Mouse (Mus musculus) liver, embryonic 16.5 days (tissue): ENCODE data around the gene Hrasls5. TPM values are rescaled to one million over a fixed set of nuclear protein-coding genes. Genes with fewer than 3 reads are reported as not detected.

ENCODE experiments used
- ATAC-seq: fragments of 200-750 bp; cut with Nextera tagmentation; 2 replicates; pipeline ENCODE4 v1.8.0; 2017; ENCODE audit warnings: low read depth, mild to moderate bottlenecking, moderate number of reproducible peaks, moderate library complexity
- H3K27ac ChIP-seq: fragments of 300-500 bp; sonication (generic); 2 replicates; pipeline ENCODE4 v1.5.1; 2014; ENCODE audit warnings: mild to moderate bottlenecking, low read length
- H3K27me3 ChIP-seq: fragments of 300-500 bp; sonication (generic); 2 replicates; pipeline ENCODE4 v1.6.1; 2014; ENCODE audit warnings: low read depth, low read length, mixed read lengths; ENCODE audit not compliant: control insufficient read depth, insufficient read depth
- H3K36me3 ChIP-seq: fragments of 300-500 bp; sonication (generic); 2 replicates; pipeline ENCODE4 v1.6.1; 2014; ENCODE audit warnings: mild to moderate bottlenecking; ENCODE audit not compliant: control insufficient read depth, insufficient read depth
- H3K4me1 ChIP-seq: fragments of 300-500 bp; sonication (generic); 2 replicates; pipeline ENCODE4 v1.6.1; 2014; ENCODE audit warnings: low read depth, low read length, mixed read lengths; ENCODE audit not compliant: control insufficient read depth
- H3K4me2 ChIP-seq: fragments of 300-500 bp; sonication (generic); 2 replicates; pipeline ENCODE4 v1.6.1; 2014; ENCODE audit warnings: low read depth, low read length, mixed read lengths
- H3K4me3 ChIP-seq: fragments of 300-500 bp; sonication (generic); 2 replicates; pipeline ENCODE4 v1.5.1; 2014; ENCODE audit warnings: low read depth, mild to moderate bottlenecking, low read length
- H3K9ac ChIP-seq: fragments of 300-500 bp; sonication (generic); 2 replicates; pipeline ENCODE4 v1.6.1; 2014; ENCODE audit warnings: low read depth, low read length
- H3K9me3 ChIP-seq: fragments of 300-500 bp; sonication (generic); replicated peaks from 2 replicates; pipeline ENCODE4 v1.6.1; 2016; ENCODE audit warnings: low read length; ENCODE audit not compliant: control insufficient read depth
- WGBS: fragments of 180-500 bp; shearing (Covaris S2); extraction: QIAGEN DNeasy Blood & Tissue Kit; methylation state at CpG from one replicate; pipeline ENCODE4 v1.1.7; 2014; ENCODE audit not compliant: insufficient replicate concordance; 5-methylcytosine and 5-hydroxymethylcytosine counted together
- polyA plus RNA-seq: library from polyadenylated mRNA; unstranded; fragments of >200 nt; fragmentation: Nextera tagmentation; extraction: Ambion mirVana; gene quantifications from 2 replicates; pipeline ENCODE4 v1.2.1, GENCODE M21; 2015

Hrasls5 gene
- polyA plus RNA-seq, 1 experiment from 2014 or later, result not detected

DNA sequence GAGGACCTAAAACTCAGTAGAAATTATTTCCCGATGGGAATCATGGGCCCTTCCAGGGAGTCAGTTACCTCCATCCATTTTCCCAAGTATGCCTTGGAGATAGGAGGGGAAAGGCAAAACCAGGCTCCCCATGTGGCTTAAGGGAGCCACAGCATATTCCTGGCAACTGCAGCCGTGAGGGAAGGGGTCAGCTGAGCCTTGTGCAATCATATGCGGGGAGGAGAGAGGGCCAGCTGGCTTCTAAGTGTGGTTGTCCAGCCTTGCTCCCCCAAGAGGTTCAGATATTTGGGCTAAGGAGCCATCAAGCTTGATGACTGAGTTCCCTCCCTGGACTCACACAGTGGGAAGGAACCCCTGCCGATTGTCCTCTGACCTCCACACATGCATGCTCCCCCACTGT lies 10.8 kb upstream of the Hrasls5 start:
- Histone ChIP-seq H3K4me3 (no peak overlapping the region), H3K4me2 (no peak overlapping the region), H3K27me3 (no peaks in the 10 kb centered on the region), H3K4me1 (no peaks in the 10 kb centered on the region), H3K9ac (no peak overlapping the region), H3K27ac (no peak overlapping the region), H3K9me3 (no peaks in the 10 kb centered on the region), H3K36me3 (no peaks in the 10 kb centered on the region)
- no peak for ATAC-seq
- WGBS, result 60% methylated on average over 4 of the region's 4 CpGs

DNA sequence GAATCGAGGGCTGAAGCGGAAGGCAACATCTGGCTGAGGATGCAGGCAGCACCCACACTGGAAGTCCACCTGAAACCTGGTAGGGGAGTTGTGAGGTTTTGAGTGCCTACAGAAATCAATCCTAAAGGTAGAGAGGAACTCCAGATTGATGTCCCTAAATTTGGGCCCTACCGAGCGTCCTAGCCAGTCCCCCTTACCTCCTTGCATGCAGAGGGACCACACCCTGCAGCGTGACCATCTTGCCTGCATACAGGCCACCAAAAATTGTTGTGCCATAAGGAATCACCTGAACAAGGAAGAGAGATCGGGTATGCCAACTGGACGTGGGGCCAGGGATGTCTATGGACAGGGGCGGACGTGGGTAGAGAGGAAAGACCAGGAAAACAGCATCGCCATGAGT lies 8.2 kb upstream of the Hrasls5 start:
- Histone ChIP-seq H3K9ac (no peak overlapping the region), H3K27ac (no peak overlapping the region), H3K9me3 (no peaks in the 10 kb centered on the region), H3K36me3 (no peaks in the 10 kb centered on the region), H3K4me1 (no peaks in the 10 kb centered on the region), H3K27me3 (no peaks in the 10 kb centered on the region; the same call in none of the 2 replicates), H3K4me2 (no peak overlapping the region), H3K4me3 (no peak overlapping the region)
- no peak for ATAC-seq
- WGBS, result 71% methylated on average over 10 of the region's 10 CpGs

DNA sequence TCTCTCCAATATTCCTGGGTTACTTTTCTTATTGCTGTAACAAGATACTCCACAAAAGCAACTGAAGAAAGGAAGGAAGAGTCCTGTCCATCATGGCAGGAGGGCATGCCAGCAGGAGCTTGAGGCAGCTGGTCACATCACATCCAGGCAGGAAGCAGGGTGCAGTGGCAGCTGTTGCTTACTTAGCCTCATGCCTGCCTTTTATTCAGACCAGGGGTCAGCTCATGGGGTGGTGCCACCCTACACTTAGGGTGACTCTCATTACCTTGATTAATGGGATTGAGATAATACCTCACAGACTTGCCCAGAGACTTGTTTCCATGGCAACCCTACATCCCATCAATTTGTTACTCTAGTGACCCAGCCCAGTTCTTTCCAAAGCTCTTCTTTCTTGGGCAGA lies 7.3 kb upstream of the Hrasls5 start:
- Histone ChIP-seq H3K4me3 (no peak overlapping the region), H3K4me1 (no peaks in the 10 kb centered on the region), H3K9me3 (no peaks in the 10 kb centered on the region), H3K4me2 (no peak overlapping the region), H3K9ac (no peak overlapping the region), H3K27me3 (no peaks in the 10 kb centered on the region; the same call in none of the 2 replicates), H3K36me3 (no peaks in the 10 kb centered on the region), H3K27ac (no peak overlapping the region)
- ATAC-seq, result no peak

DNA sequence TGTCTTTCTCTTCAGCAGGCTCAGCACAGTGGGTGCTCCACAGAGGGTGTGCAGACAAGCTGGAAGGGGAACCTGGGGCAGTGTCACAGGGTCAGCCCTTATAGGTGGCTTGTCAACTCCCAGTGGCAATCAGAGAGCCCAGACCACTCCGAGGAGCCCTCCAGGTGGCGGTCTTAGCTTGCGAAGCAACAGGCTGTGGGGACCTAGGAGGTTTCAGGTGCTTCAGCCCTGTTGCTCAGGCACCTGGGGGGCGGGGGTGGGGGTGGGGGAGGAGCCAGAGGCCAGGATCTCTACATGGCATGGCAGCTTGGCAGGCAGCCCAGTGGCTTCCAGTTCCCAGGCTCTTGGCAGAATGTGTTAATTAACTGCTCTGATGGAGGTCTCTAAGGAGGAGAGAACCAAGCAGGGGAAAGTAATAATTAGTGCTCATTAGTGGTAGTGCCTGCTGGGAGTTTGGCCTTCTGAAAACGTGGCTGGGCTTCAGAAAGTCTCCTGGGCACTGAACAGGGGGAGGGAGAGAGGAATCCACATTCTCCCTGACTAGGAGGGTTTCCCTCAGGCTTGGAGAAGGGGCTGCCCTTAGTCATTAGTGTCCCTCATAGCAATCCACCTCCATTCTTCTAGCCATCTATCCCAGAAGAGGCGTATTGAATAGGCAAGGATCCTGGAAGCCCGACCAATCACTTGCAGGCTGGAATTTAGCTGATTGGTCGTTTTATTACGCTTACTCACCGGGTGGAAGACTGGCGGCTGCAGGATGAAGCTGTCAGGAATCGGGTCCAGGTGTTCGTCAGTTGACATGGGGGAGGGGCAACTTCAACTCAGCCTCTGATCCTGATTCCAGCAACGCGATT lies 6.2 kb upstream of the Hrasls5 start:
- Histone ChIP-seq H3K4me2 (peak overlapping the region; percentile 28), H3K4me1 (no peaks in the 10 kb centered on the region), H3K27ac (no peak overlapping the region), H3K9ac (no peak overlapping the region), H3K9me3 (no peaks in the 10 kb centered on the region), H3K36me3 (no peaks in the 10 kb centered on the region), H3K4me3 (no peak overlapping the region), H3K27me3 (no peaks in the 10 kb centered on the region; the same call in none of the 2 replicates)
- WGBS, result 6% methylated on average over 15 of the region's 15 CpGs
- ATAC-seq, result no peak

DNA sequence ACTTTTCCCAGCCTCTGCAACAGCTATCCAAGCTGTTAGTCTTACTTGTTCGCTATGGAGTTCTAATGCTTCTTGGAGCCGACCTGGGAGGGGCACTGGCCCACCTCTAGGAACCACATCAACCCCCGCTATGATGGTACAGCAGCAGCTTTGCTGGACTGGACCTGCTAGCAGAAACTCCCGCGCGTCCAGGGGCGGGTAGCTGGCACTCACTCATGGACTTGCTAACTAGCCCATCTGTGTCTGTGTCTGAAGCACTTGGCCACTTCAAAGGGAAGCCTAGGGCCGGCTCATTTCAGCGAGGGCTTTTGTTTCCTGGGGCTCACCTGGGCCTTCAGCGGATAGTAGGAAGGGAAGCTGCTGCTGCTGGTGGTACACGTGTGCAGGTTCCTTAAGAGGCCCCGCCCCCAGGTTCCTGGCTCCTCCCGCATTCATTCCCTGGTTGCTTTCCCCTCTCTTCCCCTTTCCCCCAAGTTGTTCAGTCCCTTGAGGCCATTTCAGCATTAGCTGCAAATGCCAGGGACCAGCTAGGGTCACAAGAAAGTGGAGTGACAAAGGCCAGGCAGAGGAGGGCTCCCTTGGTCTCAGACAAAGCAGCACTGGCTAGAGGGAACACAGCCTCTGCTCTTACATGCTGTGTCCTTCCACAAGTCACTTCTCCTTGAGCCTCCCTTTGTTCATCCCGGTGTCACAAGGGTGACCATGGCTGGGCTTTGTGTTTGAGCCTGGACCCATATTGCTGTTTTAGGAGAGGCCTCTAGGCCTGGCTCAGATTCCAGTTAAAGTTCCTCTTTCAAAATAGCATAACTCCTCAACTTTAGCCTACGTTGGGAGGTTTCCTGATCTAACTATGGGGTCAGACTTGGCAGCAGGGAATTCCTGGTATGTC lies 5.3 kb upstream of the Hrasls5 start, which contains the start of gene Lgals12:
Gene Lgals12, minus strand, starts transcription at position 393 of the 889 bp plus-strand sequence.
- 14% methylated on average over 15 of the region's 15 CpGs for WGBS
- Histone ChIP-seq H3K4me1 (no peaks in the 10 kb centered on the region; the same call in 1 of the 2 replicates), H3K9me3 (no peaks in the 10 kb centered on the region), H3K36me3 (no peaks in the 10 kb centered on the region), H3K27ac (no peak within 1 kb of the TSS), H3K4me3 (no peak within 1 kb of the TSS), H3K4me2 (peak within 1 kb of the TSS; percentile 28), H3K27me3 (peaks cover 6% of the 10 kb centered on the region), H3K9ac (no peak within 1 kb of the TSS)
- no peak for ATAC-seq

DNA sequence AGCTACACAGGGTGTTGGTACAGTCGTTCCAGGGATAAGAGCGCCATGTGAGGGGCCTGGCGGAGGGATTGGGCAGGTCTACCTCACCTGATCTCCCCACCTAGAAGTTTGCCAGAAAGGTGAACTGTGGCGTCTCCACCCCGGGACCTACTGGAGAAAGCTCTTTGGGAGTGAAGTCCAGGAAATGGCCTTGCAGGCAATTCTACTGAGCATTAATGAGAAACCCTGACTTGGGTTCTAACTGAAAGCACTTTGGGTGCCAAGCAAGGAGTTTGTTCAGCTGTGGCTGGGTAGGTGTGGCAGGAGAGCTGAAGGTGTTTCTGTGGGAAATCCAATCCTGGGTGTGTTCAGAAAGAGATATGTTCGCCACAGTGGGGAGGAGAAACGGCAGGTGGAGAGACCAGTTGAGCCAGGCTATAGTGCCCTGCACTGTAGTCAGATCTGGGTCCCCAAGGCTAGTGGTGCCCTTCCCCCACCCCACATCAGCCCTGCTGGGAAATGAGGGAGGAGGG lies 4.6 kb upstream of the Hrasls5 start:
- H3K4me2 ChIP-seq, result no peak overlapping the region
- H3K27me3 ChIP-seq, result peaks cover 13% of the 10 kb centered on the region
- H3K9ac ChIP-seq, result no peak overlapping the region
- H3K27ac ChIP-seq, result no peak overlapping the region
- H3K9me3 ChIP-seq, result no peaks in the 10 kb centered on the region
- H3K36me3 ChIP-seq, result no peaks in the 10 kb centered on the region
- no peak overlapping the region for H3K4me3 ChIP-seq
- no peaks in the 10 kb centered on the region; the same call in 1 of the 2 replicates for H3K4me1 ChIP-seq
- ATAC-seq, result no peak
- 51% methylated on average over 7 of the region's 7 CpGs for WGBS

DNA sequence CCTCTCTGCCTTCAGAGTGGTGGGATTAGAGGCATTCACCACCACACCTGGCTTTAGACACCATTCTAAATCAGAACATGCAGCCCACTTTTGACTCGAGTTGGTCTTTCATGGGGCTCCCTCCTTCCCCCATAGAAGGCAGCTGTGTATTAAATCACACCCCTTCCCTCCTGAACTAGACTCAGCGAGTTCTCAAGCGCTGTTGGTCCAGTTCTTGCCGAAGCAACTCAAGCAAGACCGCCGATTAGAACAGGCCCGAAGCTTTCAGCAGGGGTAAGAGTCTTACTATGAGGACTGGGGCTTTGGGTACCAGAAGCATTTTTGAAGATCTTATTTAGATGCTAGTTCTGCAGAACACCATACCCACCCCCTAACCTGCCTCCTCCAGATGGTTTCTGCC lies 810 bp downstream of the Hrasls5 start:
- no peaks in the 10 kb centered on the region for H3K9me3 ChIP-seq
- no peak overlapping the region for H3K9ac ChIP-seq
- no peak overlapping the region for H3K4me3 ChIP-seq
- no peak overlapping the region for H3K4me2 ChIP-seq
- ATAC-seq, result no peak
- WGBS, result 70% methylated on average over 7 of the region's 7 CpGs
- H3K27me3 ChIP-seq, result peaks cover 18% of the 10 kb centered on the region
- no peaks in the 10 kb centered on the region for H3K36me3 ChIP-seq
- no peak overlapping the region for H3K27ac ChIP-seq
- H3K4me1 ChIP-seq, result no peaks in the 10 kb centered on the region; the same call in 1 of the 2 replicates

DNA sequence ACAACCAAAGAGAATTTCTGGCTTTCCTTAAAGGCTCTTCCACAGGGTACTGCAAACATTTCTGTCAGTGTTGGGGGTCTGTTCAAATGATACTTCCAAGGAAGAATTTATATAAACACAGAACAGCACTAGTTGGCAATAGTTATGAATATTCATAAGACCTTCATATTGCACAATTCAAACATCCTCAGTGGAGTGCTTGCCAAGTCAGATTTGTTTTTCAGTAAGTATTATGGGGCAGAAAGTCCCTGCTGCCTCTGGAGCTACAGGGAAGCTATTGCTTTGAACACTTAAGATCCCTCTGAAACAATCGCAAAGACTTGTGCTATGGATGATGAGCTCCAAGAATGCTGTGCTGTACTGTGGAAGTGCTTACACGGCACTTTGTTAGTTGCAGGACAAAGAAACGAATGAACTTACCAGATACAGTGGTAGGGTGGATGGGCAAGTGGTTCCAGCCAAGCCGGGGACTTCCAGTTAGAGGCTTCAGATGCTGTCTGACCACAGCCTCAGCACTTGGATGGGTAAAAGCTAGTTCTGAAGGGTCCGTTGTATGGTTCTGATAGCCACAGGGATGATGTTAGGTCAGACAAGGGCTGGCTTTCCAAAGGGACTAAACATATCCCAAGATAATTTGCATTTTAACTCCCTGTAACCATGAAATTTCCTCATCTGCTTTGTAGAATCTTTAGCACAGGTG lies 4.0 kb downstream of the Hrasls5 start:
- peaks cover 18% of the 10 kb centered on the region for H3K27me3 ChIP-seq
- no peak overlapping the region for H3K4me3 ChIP-seq
- H3K4me1 ChIP-seq, result no peaks in the 10 kb centered on the region; the same call in 1 of the 2 replicates
- no peak overlapping the region for H3K27ac ChIP-seq
- WGBS, result 62% methylated on average over 5 of the region's 5 CpGs
- H3K9ac ChIP-seq, result no peak overlapping the region
- H3K9me3 ChIP-seq, result no peaks in the 10 kb centered on the region
- H3K4me2 ChIP-seq, result no peak overlapping the region
- no peaks in the 10 kb centered on the region for H3K36me3 ChIP-seq
- ATAC-seq, result no peak
